Mouse (Mus musculus): ENCODE data around the gene Olfr763.
"Not testable (repeated sequence)": the region's sequence is repeated elsewhere in the genome, so short reads cannot be mapped to it uniquely, and the experiment has no call there.

GRCm38 (mm10) chr10:129011511-129011910 is 920 bp downstream of the Olfr763 start:
- TF ChIP-seq CTCF (IDR thresholded peaks at IDR 0.05); POLR2A (IDR thresholded peaks at IDR 0.05; ENCODE audit: insufficient read depth, low read depth, low read length); EP300 (IDR thresholded peaks at IDR 0.05; ENCODE audit: insufficient read depth, low read depth, low read length): not testable (repeated sequence)

Measured in heart, adult 2 months (tissue).